Mouse (Mus musculus): ENCODE measurements around the gene Klhl10. TPM values are rescaled to one million over a fixed set of nuclear protein-coding genes. Genes with fewer than 3 reads are reported as not detected.

Klhl10 gene
- polyA plus RNA-seq, 1 experiment: not detected

- H3K4me1 ChIP-seq (ENCODE audit: control insufficient read depth, insufficient read depth, low read length): peaks cover 38% of the 10 kb centered on the region
- no peak within 1 kb of the TSS for H3K27ac ChIP-seq (ENCODE audit: insufficient read depth, low read depth, low read length)
- TF ChIP-seq CTCF (IDR thresholded peaks at IDR 0.05; ENCODE audit: insufficient read depth, low read depth, low read length) (no peak), POLR2A (IDR thresholded peaks at IDR 0.05; ENCODE audit: insufficient read depth, low read depth, low read length) (no peak)
- WGBS: 2% methylated on average over 31 of the region's 31 CpGs
- peak within 1 kb of the TSS; percentile 75 for H3K4me3 ChIP-seq (ENCODE audit: insufficient read depth, low read depth, low read length)
Measured at GRCm38 (mm10) chr11:100414914-100415822, 26.5 kb upstream of the Klhl10 start, which contains the start of gene Fkbp10. Gene Fkbp10, plus strand, starts transcription at chr11:100415697.

- no peak for TF ChIP-seq POLR2A (IDR thresholded peaks at IDR 0.05; ENCODE audit: insufficient read depth, low read depth, low read length)
- no peak for TF ChIP-seq CTCF (IDR thresholded peaks at IDR 0.05; ENCODE audit: insufficient read depth, low read depth, low read length)
- H3K27ac ChIP-seq (ENCODE audit: insufficient read depth, low read depth, low read length): no peak overlapping the region
- H3K4me3 ChIP-seq (ENCODE audit: insufficient read depth, low read depth, low read length): no peak overlapping the region
- H3K4me1 ChIP-seq (ENCODE audit: control insufficient read depth, insufficient read depth, low read length): no peaks in the 10 kb centered on the region
- 66% methylated on average over 8 of the region's 8 CpGs for WGBS
Measured at GRCm38 (mm10) chr11:100421537-100421936, 20.2 kb upstream of the Klhl10 start.

GRCm38 (mm10) chr11:100423836-100424235 is 17.9 kb upstream of the Klhl10 start:
- 0 out of 2 replicates have a peak, but pooled peaks cover 4% of the 10 kb centered on the region for H3K4me1 ChIP-seq (ENCODE audit: control insufficient read depth, insufficient read depth, low read length)
- H3K4me3 ChIP-seq (ENCODE audit: insufficient read depth, low read depth, low read length): no peak overlapping the region
- TF ChIP-seq CTCF (IDR thresholded peaks at IDR 0.05; ENCODE audit: insufficient read depth, low read depth, low read length): no peak
- no peak for TF ChIP-seq POLR2A (IDR thresholded peaks at IDR 0.05; ENCODE audit: insufficient read depth, low read depth, low read length)
- WGBS: 94% methylated on average over 7 of the region's 7 CpGs
- no peak overlapping the region for H3K27ac ChIP-seq (ENCODE audit: insufficient read depth, low read depth, low read length)

DNA sequence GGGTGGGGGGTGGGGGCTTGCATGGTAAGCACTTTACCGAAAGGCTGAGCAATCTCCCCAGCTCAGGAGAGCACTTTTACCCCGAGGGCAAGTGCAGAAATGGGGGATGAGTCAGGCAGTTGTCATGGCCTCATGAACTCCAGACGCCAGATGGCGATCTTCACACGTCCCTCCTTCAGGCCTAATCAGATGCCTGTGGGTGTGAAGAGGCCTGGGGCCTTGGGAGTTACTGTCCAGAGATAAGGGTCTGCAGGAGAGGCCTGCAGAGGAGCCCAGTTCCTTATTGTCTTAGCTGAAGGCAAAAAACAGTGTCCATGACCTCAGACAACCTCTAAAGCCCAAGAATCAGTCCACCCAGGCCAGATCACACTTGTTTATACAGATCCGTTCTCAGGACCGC is 15.9 kb upstream of the Klhl10 start:
- TF ChIP-seq POLR2A (IDR thresholded peaks at IDR 0.05; ENCODE audit: insufficient read depth, low read depth, low read length) (no peak), CTCF (IDR thresholded peaks at IDR 0.05; ENCODE audit: insufficient read depth, low read depth, low read length) (peak; percentile 46; the same call in 1 of the 2 replicates)
- WGBS: 42% methylated on average over 7 of the region's 7 CpGs

DNA sequence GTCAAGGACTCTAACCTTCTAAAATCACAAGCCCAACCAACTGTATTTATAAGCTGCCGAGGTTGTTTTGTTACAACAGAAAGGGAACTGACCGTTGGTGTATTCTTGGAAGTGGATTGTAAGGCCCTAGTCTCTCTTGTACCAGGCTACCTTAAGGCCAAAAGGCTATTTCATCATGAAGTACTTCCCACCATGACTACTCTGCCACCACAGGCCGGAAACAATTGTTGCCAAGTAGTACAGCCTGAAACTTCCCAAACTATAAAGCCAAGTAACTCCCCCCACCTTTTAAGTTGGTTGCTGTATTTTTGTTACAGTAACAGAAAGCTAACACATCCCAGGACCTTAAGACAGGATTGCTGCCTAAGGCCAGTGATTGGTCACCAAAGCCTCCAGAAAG is 14.9 kb upstream of the Klhl10 start:
- Histone ChIP-seq H3K4me3 (ENCODE audit: insufficient read depth, low read depth, low read length) (no peak overlapping the region), H3K4me1 (ENCODE audit: control insufficient read depth, insufficient read depth, low read length) (0 out of 2 replicates have a peak, but pooled peaks cover 12% of the 10 kb centered on the region), H3K27ac (ENCODE audit: insufficient read depth, low read depth, low read length) (no peak overlapping the region)
- WGBS: 82% methylated on average over 3 of the region's 3 CpGs
- no peak for TF ChIP-seq POLR2A (IDR thresholded peaks at IDR 0.05; ENCODE audit: insufficient read depth, low read depth, low read length)
- no peak for TF ChIP-seq CTCF (IDR thresholded peaks at IDR 0.05; ENCODE audit: insufficient read depth, low read depth, low read length)

More for the DNA sequence above, 15.9 kb upstream of the Klhl10 start:
- 0 out of 2 replicates have a peak, but pooled peaks cover 12% of the 10 kb centered on the region for H3K4me1 ChIP-seq (ENCODE audit: control insufficient read depth, insufficient read depth, low read length)
- H3K4me3 ChIP-seq (ENCODE audit: insufficient read depth, low read depth, low read length): no peak overlapping the region
- no peak overlapping the region for H3K27ac ChIP-seq (ENCODE audit: insufficient read depth, low read depth, low read length)

- WGBS: 26% methylated on average over 9 of the region's 9 CpGs
- 0 out of 2 replicates have a peak, but pooled peaks cover 12% of the 10 kb centered on the region for H3K4me1 ChIP-seq (ENCODE audit: control insufficient read depth, insufficient read depth, low read length)
- peak overlapping the region; percentile 47 for H3K27ac ChIP-seq (ENCODE audit: insufficient read depth, low read depth, low read length)
- no peak overlapping the region for H3K4me3 ChIP-seq (ENCODE audit: insufficient read depth, low read depth, low read length)
- TF ChIP-seq POLR2A (IDR thresholded peaks at IDR 0.05; ENCODE audit: insufficient read depth, low read depth, low read length): no peak
- TF ChIP-seq CTCF (IDR thresholded peaks at IDR 0.05; ENCODE audit: insufficient read depth, low read depth, low read length): no peak
Measured at GRCm38 (mm10) chr11:100428612-100429199, 13.0 kb upstream of the Klhl10 start.

DNA sequence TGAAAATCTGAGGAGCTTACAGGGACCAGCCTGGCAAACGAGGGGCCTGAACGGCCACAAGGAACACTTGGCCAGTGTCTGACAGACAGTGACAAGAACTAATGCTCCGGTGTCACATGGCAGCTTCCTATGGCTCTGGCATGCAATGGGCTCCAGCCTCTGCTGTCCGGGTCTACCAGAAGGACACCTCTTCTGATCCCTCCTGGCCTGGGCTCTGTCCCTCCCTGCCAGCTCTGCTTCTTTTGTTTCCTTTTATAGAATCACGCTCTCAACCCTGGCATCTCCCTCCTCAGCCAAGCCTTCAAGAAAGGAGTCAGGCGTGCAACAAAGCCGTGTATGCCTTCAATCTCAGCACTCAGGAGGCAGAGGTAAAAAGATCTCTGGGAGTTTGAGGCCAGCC is 11.7 kb upstream of the Klhl10 start:
- H3K4me3 ChIP-seq (ENCODE audit: insufficient read depth, low read depth, low read length): no peak overlapping the region
- no peak overlapping the region for H3K27ac ChIP-seq (ENCODE audit: insufficient read depth, low read depth, low read length)
- WGBS: 57% methylated on average over 7 of the region's 7 CpGs
- TF ChIP-seq CTCF (IDR thresholded peaks at IDR 0.05; ENCODE audit: insufficient read depth, low read depth, low read length) (no peak), POLR2A (IDR thresholded peaks at IDR 0.05; ENCODE audit: insufficient read depth, low read depth, low read length) (no peak)
- H3K4me1 ChIP-seq (ENCODE audit: control insufficient read depth, insufficient read depth, low read length): 0 out of 2 replicates have a peak, but pooled peaks cover 12% of the 10 kb centered on the region

- peaks cover 12% of the 10 kb centered on the region; the same call in 1 of the 2 replicates for H3K4me1 ChIP-seq (ENCODE audit: control insufficient read depth, insufficient read depth, low read length)
- H3K27ac ChIP-seq (ENCODE audit: insufficient read depth, low read depth, low read length): no peak overlapping the region
- 99% methylated on average over 5 of the region's 5 CpGs for WGBS
- no peak for TF ChIP-seq POLR2A (IDR thresholded peaks at IDR 0.05; ENCODE audit: insufficient read depth, low read depth, low read length)
- TF ChIP-seq CTCF (IDR thresholded peaks at IDR 0.05; ENCODE audit: insufficient read depth, low read depth, low read length): no peak
- H3K4me3 ChIP-seq (ENCODE audit: insufficient read depth, low read depth, low read length): no peak overlapping the region
Measured at GRCm38 (mm10) chr11:100432002-100432401, 9.7 kb upstream of the Klhl10 start.

All from olfactory bulb, adult 2 months (tissue).